Mouse (Mus musculus): ENCODE measurements around the gene Antxr2. TPM values are rescaled to one million over a fixed set of nuclear protein-coding genes. Genes with fewer than 3 reads are reported as not detected.

The Antxr2 gene
- total and polyA plus RNA-seq, 2 experiments from 2014 or later, result 2.7 to 9.2 TPM

DNA sequence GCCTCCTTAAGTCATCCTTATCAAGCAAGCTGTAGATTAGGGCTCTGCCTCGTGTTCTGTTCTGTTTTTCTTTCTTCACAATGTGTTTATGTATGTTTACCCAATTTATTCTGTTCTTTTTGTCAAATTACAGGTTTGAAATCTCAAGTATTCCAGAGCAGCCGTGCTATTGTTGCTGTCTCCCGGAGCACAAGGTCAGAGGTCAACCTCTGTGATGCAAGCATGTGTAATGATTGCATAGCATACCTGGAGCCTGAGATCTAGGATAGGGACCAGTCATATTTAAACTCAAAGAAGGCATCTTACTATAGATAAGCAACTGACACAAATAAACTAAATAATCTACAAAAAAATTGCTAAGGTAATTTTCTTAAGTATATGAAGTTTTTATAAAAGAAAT lies 59.6 kb downstream of the Antxr2 start:
- no peak for DNase-seq (ENCODE audit: low spot score)
- WGBS, result 57% methylated on average over 3 of the region's 3 CpGs
- no peak for ATAC-seq
- Histone ChIP-seq H3K27ac (no peak overlapping the region), H3K9ac (replicated peaks; ENCODE audit: low read length) (no peak overlapping the region), H3K27me3 (ENCODE audit: insufficient read depth, low read length) (no peaks in the 10 kb centered on the region), H3K9me3 (ENCODE audit: low read length) (no peaks in the 10 kb centered on the region), H3K36me3 (ENCODE audit: insufficient read depth, low read length) (no peaks in the 10 kb centered on the region), H3K4me1 (ENCODE audit: insufficient read depth, low read length) (no peaks in the 10 kb centered on the region), H3K4me2 (ENCODE audit: low read depth, low read length) (no peak overlapping the region), H3K4me3 (ENCODE audit: low read length) (no peak overlapping the region)
- no peak for TF ChIP-seq CTCF (IDR thresholded peaks at IDR 0.05; ENCODE audit: low read depth)

GRCm38 (mm10) chr5:97967044-97967443 lies 63.8 kb downstream of the Antxr2 start:
- Histone ChIP-seq H3K9me3 (ENCODE audit: low read length) (no peaks in the 10 kb centered on the region), H3K4me3 (ENCODE audit: low read length) (no peak overlapping the region), H3K4me2 (ENCODE audit: low read depth, low read length) (no peak overlapping the region), H3K27me3 (ENCODE audit: insufficient read depth, low read length) (no peaks in the 10 kb centered on the region), H3K27ac (no peak overlapping the region), H3K4me1 (ENCODE audit: insufficient read depth, low read length) (no peaks in the 10 kb centered on the region), H3K36me3 (ENCODE audit: insufficient read depth, low read length) (no peaks in the 10 kb centered on the region), H3K9ac (replicated peaks; ENCODE audit: low read length) (no peak overlapping the region)
- 77% methylated on average over 5 of the region's 5 CpGs for WGBS
- no peak for TF ChIP-seq CTCF (IDR thresholded peaks at IDR 0.05; ENCODE audit: low read depth)
- DNase-seq (ENCODE audit: low spot score), result no peak
- ATAC-seq, result no peak

- Histone ChIP-seq H3K27ac (no peak overlapping the region), H3K4me1 (ENCODE audit: insufficient read depth, low read length) (no peaks in the 10 kb centered on the region)
- ATAC-seq, result no peak
Observed at GRCm38 (mm10) chr5:97966101-97966500, 64.7 kb downstream of the Antxr2 start.

GRCm38 (mm10) chr5:97964444-97964843 lies 66.4 kb downstream of the Antxr2 start:
- Histone ChIP-seq H3K4me2 (ENCODE audit: low read depth, low read length) (no peak overlapping the region), H3K4me1 (ENCODE audit: insufficient read depth, low read length) (no peaks in the 10 kb centered on the region), H3K36me3 (ENCODE audit: insufficient read depth, low read length) (no peaks in the 10 kb centered on the region), H3K9ac (replicated peaks; ENCODE audit: low read length) (no peak overlapping the region), H3K9me3 (ENCODE audit: low read length) (no peaks in the 10 kb centered on the region), H3K27me3 (ENCODE audit: insufficient read depth, low read length) (no peaks in the 10 kb centered on the region), H3K4me3 (ENCODE audit: low read length) (no peak overlapping the region), H3K27ac (no peak overlapping the region)
- DNase-seq (ENCODE audit: low spot score) (no peak), ATAC-seq (no peak)
- WGBS, result 83% methylated on average over 2 of the region's 2 CpGs
- TF ChIP-seq CTCF (IDR thresholded peaks at IDR 0.05; ENCODE audit: low read depth), result no peak

More at GRCm38 (mm10) chr5:97966101-97966500, 64.7 kb downstream of the Antxr2 start:
- DNase-seq (ENCODE audit: low spot score), result no peak
- no peaks in the 10 kb centered on the region for H3K9me3 ChIP-seq (ENCODE audit: low read length)
- TF ChIP-seq CTCF (IDR thresholded peaks at IDR 0.05; ENCODE audit: low read depth), result no peak
- H3K4me3 ChIP-seq (ENCODE audit: low read length), result no peak overlapping the region
- no peaks in the 10 kb centered on the region for H3K36me3 ChIP-seq (ENCODE audit: insufficient read depth, low read length)
- no peak overlapping the region for H3K4me2 ChIP-seq (ENCODE audit: low read depth, low read length)
- H3K9ac ChIP-seq (replicated peaks; ENCODE audit: low read length), result no peak overlapping the region
- no peaks in the 10 kb centered on the region for H3K27me3 ChIP-seq (ENCODE audit: insufficient read depth, low read length)

- H3K4me3 ChIP-seq (ENCODE audit: low read length), result no peak overlapping the region
- no peak overlapping the region for H3K9ac ChIP-seq (replicated peaks; ENCODE audit: low read length)
- WGBS, result 84% methylated on average over 3 of the region's 3 CpGs
- no peak overlapping the region for H3K27ac ChIP-seq
- DNase-seq (ENCODE audit: low spot score) (no peak), ATAC-seq (no peak)
- H3K9me3 ChIP-seq (ENCODE audit: low read length), result no peaks in the 10 kb centered on the region
- no peak overlapping the region for H3K4me2 ChIP-seq (ENCODE audit: low read depth, low read length)
- TF ChIP-seq CTCF (IDR thresholded peaks at IDR 0.05; ENCODE audit: low read depth), result no peak
- no peaks in the 10 kb centered on the region for H3K4me1 ChIP-seq (ENCODE audit: insufficient read depth, low read length)
- no peaks in the 10 kb centered on the region for H3K27me3 ChIP-seq (ENCODE audit: insufficient read depth, low read length)
- H3K36me3 ChIP-seq (ENCODE audit: insufficient read depth, low read length), result no peaks in the 10 kb centered on the region
Observed at GRCm38 (mm10) chr5:97962512-97962911, 68.3 kb downstream of the Antxr2 start.

DNA sequence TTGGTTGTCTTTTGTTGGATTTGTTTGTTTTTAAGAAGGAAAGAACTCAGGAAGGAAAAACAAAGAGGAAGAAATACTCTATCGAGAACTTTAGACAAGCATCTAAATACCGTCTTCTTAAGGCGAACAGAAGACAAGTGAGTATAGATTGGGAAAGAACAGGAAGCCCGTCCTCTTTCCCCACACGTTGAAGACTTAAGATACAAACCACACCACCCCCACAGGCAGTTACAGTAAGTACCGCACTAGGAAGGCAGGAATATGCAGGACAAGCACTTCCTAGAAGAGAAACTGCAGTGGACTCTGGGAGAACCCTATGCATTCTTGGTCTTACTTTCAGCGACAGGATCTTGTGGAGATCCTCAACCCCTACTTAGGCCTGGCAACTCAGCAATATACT lies 69.1 kb downstream of the Antxr2 start:
- Histone ChIP-seq H3K4me2 (ENCODE audit: low read depth, low read length) (no peak overlapping the region), H3K27ac (no peak overlapping the region), H3K27me3 (ENCODE audit: insufficient read depth, low read length) (no peaks in the 10 kb centered on the region), H3K9ac (replicated peaks; ENCODE audit: low read length) (no peak overlapping the region), H3K4me3 (ENCODE audit: low read length) (no peak overlapping the region), H3K9me3 (ENCODE audit: low read length) (no peaks in the 10 kb centered on the region), H3K4me1 (ENCODE audit: insufficient read depth, low read length) (no peaks in the 10 kb centered on the region), H3K36me3 (ENCODE audit: insufficient read depth, low read length) (no peaks in the 10 kb centered on the region)
- no peak for ATAC-seq
- WGBS, result 86% methylated on average over 7 of the region's 7 CpGs
- no peak for DNase-seq (ENCODE audit: low spot score)
- TF ChIP-seq CTCF (IDR thresholded peaks at IDR 0.05; ENCODE audit: low read depth), result no peak

DNA sequence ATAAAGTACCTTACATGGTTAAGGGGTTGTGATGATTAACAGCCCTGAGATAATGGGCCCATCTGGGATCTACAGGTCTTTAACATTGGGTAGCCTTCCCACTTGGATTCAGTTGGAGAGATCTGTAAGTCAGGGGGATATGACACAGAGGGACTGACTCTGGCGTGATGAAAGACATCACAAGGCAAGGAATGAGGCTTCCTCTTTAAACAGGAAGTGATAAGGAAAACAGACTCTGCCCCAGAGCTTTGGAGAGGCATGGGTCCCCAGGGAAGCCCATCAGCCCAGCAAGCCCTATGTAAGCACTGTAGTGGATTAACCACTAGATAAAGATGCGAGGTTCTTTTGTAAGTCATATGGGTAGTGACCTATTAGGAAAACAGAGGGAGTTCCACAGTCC lies 71.2 kb downstream of the Antxr2 start:
- TF ChIP-seq CTCF (IDR thresholded peaks at IDR 0.05; ENCODE audit: low read depth), result no peak
- Histone ChIP-seq H3K9me3 (ENCODE audit: low read length) (no peaks in the 10 kb centered on the region), H3K9ac (replicated peaks; ENCODE audit: low read length) (no peak overlapping the region), H3K27me3 (ENCODE audit: insufficient read depth, low read length) (no peaks in the 10 kb centered on the region), H3K4me2 (ENCODE audit: low read depth, low read length) (no peak overlapping the region), H3K4me1 (ENCODE audit: insufficient read depth, low read length) (no peaks in the 10 kb centered on the region), H3K27ac (no peak overlapping the region), H3K36me3 (ENCODE audit: insufficient read depth, low read length) (no peaks in the 10 kb centered on the region), H3K4me3 (ENCODE audit: low read length) (no peak overlapping the region)
- ATAC-seq (no peak), DNase-seq (ENCODE audit: low spot score) (no peak)
- WGBS, result 85% methylated on average over 2 of the region's 2 CpGs
